Mouse (Mus musculus) cerebellum, postnatal 14 days (tissue): ENCODE results near the gene Kctd7.

Experiments
- DNase-seq, 2 experiments: peaks; one replicate each; pipeline ENCODE4 v3.0.0; 2021; ENCODE audit warnings: mixed read lengths in 2 of 2

Gene Kctd7

GRCm38 (mm10) chr5:130144334-130145312 lies at the start of gene Kctd7:
Gene Kctd7, plus strand, starts transcription at chr5:130144861.
- DNase-seq: peak; percentile 97

GRCm38 (mm10) chr5:130096754-130097153 lies 47.9 kb upstream of the Kctd7 start:
- no peak for DNase-seq

DNA sequence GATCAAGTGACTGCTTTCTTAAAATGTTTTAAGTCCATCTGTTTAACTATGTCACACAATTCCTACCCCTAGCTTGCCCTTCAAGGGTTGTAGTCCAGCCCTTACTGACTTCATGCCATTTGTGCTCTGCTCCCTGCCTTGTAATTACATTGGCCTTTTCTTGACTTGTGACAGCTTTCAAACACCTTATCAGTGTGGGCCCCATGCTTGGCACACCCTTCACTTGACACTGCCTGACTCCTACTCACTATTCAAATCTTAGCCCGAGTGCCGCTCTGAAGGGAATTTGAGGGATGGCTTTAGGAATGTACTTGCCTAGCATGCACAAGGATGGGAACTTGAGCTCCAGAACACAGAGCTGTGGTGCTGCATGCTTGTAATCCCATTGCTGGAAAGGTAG lies 46.8 kb upstream of the Kctd7 start:
- DNase-seq: no peak

DNA sequence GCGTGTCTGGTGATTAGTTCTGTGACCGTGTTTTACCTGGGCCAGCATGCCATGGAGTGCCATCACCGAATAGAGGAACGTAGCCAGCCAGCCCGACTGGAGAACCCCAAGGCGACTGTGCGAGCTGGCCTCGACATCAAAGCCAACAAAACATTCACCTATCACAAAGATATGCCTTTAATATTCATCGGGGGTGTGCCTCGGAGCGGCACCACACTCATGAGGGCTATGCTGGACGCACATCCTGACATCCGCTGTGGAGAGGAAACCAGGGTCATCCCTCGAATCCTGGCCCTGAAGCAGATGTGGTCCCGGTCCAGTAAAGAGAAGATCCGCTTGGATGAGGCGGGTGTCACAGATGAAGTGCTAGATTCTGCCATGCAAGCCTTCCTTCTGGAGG lies 42.9 kb upstream of the Kctd7 start:
- DNase-seq: no peak

DNA sequence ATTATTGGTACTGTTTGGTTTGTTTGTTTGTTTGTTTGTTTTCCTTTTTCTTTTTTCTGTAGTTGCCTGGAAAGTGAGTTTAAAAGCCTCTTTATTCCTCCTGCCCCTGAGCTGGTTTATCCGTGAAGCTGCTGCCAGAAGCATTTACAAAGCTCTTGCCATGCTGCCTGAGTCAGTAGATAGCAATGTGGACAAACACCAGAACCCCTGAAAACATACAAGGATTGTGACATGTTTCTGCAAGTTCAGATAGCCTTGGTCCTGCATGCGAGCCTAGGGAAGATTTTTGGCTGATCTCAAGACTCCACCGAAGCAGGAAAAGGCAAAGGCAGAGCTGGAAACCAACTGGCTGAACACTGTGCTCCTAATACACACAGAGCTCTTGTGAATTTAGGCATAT lies 35.3 kb upstream of the Kctd7 start:
- DNase-seq: no peak

GRCm38 (mm10) chr5:130110632-130111464 lies 33.8 kb upstream of the Kctd7 start:
- no peak for DNase-seq

- no peak for DNase-seq
Observed at GRCm38 (mm10) chr5:130112653-130113052, 32.0 kb upstream of the Kctd7 start.

GRCm38 (mm10) chr5:130116116-130116515 lies 28.5 kb upstream of the Kctd7 start:
- DNase-seq: no peak

GRCm38 (mm10) chr5:130116857-130117256 lies 27.8 kb upstream of the Kctd7 start:
- no peak for DNase-seq

GRCm38 (mm10) chr5:130117932-130118331 lies 26.7 kb upstream of the Kctd7 start:
- no peak for DNase-seq

GRCm38 (mm10) chr5:130119236-130119635 lies 25.4 kb upstream of the Kctd7 start:
- DNase-seq: no peak

GRCm38 (mm10) chr5:130120070-130120736 lies 24.5 kb upstream of the Kctd7 start:
- DNase-seq: no peak

GRCm38 (mm10) chr5:130120904-130121303 lies 23.8 kb upstream of the Kctd7 start:
- no peak for DNase-seq

DNA sequence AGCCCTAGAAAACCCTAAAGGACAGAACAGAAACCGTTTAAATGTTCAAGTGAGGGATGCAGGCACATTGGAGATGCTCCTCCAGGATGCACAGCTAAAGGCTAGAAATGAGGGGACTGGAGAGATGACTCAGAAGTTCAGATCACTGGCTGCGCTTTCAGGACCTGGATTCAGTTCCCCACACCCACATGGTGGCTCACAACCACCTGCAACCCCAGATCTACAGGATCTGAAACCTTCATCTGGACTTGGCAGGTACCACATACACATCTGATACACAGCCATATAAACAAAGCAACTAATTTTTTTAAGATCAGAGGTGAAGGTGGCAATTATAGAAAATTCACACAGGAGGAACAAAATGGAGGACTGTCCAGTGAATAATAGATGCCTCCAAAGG lies 22.3 kb upstream of the Kctd7 start:
- no peak for DNase-seq

DNA sequence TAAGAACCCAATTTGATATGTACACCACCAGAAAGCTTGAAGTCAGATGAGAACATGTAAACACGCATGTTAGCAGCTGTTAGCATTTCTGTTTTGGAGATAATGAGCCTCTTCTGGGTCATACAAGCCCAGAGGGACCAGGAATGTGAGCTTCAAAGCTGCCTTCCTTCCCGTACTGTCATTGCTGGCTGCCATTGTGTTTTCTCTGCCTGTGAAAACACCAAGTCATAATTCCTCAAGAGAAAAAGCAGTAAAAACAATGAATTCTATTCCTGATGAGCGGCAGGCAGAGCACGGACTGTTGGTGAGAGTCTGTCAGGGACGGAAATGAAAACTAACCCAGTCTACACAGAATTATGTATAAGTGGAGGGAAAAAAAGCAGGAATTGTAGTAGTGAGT lies 20.4 kb upstream of the Kctd7 start:
- no peak for DNase-seq

GRCm38 (mm10) chr5:130128686-130129523 lies 15.8 kb upstream of the Kctd7 start:
- no peak for DNase-seq

DNA sequence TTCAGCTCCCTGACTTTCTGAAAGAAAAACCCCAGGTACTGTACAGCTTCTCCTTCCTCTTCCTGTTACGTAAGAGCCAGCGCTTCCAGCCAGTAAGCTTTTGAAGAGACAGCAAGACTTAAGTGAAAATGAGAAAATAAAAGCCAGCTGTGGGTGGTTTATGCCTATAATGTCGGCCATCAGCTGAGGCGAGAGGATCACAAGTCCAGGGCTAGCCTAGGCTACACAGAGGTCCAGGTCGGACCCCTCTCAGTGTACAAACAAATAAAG lies 15.2 kb upstream of the Kctd7 start:
- no peak for DNase-seq

- DNase-seq: no peak
Observed at GRCm38 (mm10) chr5:130136597-130136996, 8.1 kb upstream of the Kctd7 start.

- DNase-seq: peak; percentile 87 to 88
Observed at GRCm38 (mm10) chr5:130139393-130139792, 5.3 kb upstream of the Kctd7 start.

DNA sequence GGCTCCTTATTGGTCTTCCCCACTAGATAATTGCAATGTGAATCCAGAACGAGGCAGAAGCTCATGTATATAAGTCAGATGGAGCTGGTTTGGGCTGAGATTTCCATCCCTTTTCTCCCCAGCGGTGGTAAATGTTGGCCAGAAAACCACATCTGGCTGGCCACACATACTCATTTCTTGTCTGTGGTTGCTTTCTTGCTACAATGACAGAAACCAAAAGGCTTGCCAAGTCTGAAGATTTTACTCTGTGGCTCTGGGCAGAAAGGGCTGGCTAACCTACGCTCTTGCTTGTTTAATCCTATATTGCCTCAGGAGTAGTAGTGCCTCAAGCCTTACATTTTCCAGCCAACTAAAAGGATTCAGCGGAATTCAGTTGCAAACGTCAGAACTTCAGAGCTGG lies 3.5 kb upstream of the Kctd7 start:
- no peak for DNase-seq

DNA sequence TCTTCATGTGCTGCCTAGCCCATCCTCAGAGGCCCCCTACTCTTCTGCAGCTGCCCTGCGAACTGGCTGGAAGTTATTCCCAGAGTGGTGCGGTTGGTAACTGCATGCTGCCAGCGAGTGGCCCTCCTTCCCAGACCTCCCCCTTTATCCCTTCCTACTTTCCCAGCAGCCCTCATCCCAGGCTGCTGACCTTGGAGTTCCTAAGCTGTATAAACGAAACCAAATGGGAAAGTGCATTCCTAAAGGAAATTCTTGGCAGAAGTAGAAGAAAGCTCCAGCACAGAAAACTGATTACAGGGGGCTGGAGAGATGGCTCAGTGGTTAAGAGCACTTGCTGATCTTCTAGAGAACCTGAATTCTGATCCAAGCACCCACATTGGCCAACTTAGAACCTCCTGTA lies 2.6 kb upstream of the Kctd7 start:
- no peak for DNase-seq

- peak in 1 of 2 experiments; percentile 35 for DNase-seq
Observed at GRCm38 (mm10) chr5:130143101-130143500, 1.6 kb upstream of the Kctd7 start.

- peak; percentile 92 to 95 for DNase-seq
Observed at GRCm38 (mm10) chr5:130143977-130144333, 706 bp upstream of the Kctd7 start.
